Mouse (Mus musculus) lung, postnatal 36 days (tissue): Measurements from ENCODE around the gene Sirt7.

Source experiments
- DNase-seq: peaks from one replicate; pipeline ENCODE4 v3.0.0; 2022; ENCODE audit warnings: mixed read lengths

The Sirt7 gene

GRCm38 (mm10) chr11:120581490-120582267, 43.4 kb downstream of the Sirt7 start, which contains the start of gene Arhgdia:
Arhgdia (minus strand) TSS chr11:120581624.
- peak; percentile 89 for DNase-seq

GRCm38 (mm10) chr11:120580871-120581331, 44.1 kb downstream of the Sirt7 start:
- DNase-seq = peak; percentile 58

GRCm38 (mm10) chr11:120580190-120580589, 44.9 kb downstream of the Sirt7 start:
- DNase-seq = peak; percentile 67

- DNase-seq = peak; percentile 85
Observed at GRCm38 (mm10) chr11:120579316-120580107, 45.5 kb downstream of the Sirt7 start.

GRCm38 (mm10) chr11:120578694-120579243, 46.3 kb downstream of the Sirt7 start:
- no peak for DNase-seq

- no peak for DNase-seq
Observed at GRCm38 (mm10) chr11:120578024-120578693, 46.9 kb downstream of the Sirt7 start.

GRCm38 (mm10) chr11:120577211-120578023, 47.6 kb downstream of the Sirt7 start:
- no peak for DNase-seq

- DNase-seq = no peak
Observed at GRCm38 (mm10) chr11:120576365-120576981, 48.6 kb downstream of the Sirt7 start.

GRCm38 (mm10) chr11:120575940-120576339, 49.1 kb downstream of the Sirt7 start:
- no peak for DNase-seq

- DNase-seq = no peak
Observed at GRCm38 (mm10) chr11:120575046-120575445, 50.0 kb downstream of the Sirt7 start.

GRCm38 (mm10) chr11:120574278-120574600, 50.8 kb downstream of the Sirt7 start:
- no peak for DNase-seq

GRCm38 (mm10) chr11:120573585-120574277, 51.3 kb downstream of the Sirt7 start:
- peak; percentile 18 for DNase-seq

GRCm38 (mm10) chr11:120572752-120573584, 52.1 kb downstream of the Sirt7 start, which contains the start of gene P4hb:
P4hb (minus strand) TSS chr11:120573253.
- peak; percentile 99 for DNase-seq

GRCm38 (mm10) chr11:120572417-120572751, 52.7 kb downstream of the Sirt7 start:
- no peak for DNase-seq

- DNase-seq = no peak
Observed at GRCm38 (mm10) chr11:120571754-120572416, 53.2 kb downstream of the Sirt7 start.

GRCm38 (mm10) chr11:120571122-120571521, 53.9 kb downstream of the Sirt7 start:
- no peak for DNase-seq
